In the genomic region with DNA sequence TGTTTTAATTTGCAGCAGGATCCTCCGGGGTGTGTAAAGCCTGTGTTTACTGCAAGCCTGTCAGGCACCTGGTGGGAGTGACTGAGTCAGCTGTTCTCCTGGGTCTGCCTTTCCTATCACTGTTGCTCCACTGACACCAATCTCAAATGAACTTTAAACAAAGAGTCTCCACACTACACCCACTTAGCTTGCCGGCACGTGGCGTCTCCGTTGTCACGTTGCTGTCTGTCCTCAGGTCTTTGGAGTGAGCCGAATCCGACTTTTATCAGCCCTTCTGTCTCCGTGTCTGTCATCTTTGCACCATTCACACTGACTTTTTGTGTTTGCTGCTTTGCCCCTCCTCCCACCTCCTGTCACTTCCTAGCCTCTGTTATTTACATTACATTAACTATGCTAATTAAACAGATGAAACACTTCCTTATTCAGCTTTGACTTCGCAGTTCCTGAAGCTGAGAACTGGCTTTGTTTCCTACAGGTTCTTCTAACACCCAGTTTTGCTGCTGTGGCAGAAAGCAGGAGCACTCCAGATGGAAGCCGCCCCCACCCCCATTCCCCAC, we compare ENCODE assay signal across 9 mouse cellular contexts. TPM values are rescaled to one million over a fixed set of nuclear protein-coding genes. Genes with fewer than 3 reads are reported as not detected.
DNase-seq lines count a peak whose midpoint lies in the region; ATAC-seq lines count a peak whose summit lies in the region.
"Had no signal": no experiment of that assay in that cellular context is flagged by ENCODE, and none has a peak within 500 bp of the region (broad histone marks: within the 10 kb centered on the region; RNA-seq: fewer than 3 reads in every experiment).

No protein-coding gene starts in this region.

- H3K9ac ChIP-seq in embryonic facial prominence, embryonic 12.5 days, result no peak overlapping the region
- H3K9ac ChIP-seq in hindbrain, embryonic 15.5 days, result no peak overlapping the region
- no peak overlapping the region for H3K9ac ChIP-seq in midbrain, embryonic 12.5 days (replicated peaks)

- H3K36me3 ChIP-seq in embryonic facial prominence, embryonic 12.5 days, result no peaks in the 10 kb centered on the region
- H3K36me3 ChIP-seq in hindbrain, embryonic 15.5 days, result no peaks in the 10 kb centered on the region
- H3K36me3 ChIP-seq in midbrain, embryonic 12.5 days, result no peaks in the 10 kb centered on the region
- H3K36me3 ChIP-seq: G1E had no signal

- no peak for ATAC-seq in embryonic facial prominence, embryonic 12.5 days (ENCODE audit: insufficient number of reproducible peaks, insufficient read depth, low FRiP score, low TSS enrichment)
- ATAC-seq in hindbrain, embryonic 15.5 days (ENCODE audit: low FRiP score, low read depth), result peak; percentile 43; the same call in 1 of the 2 replicates
- ATAC-seq in midbrain, embryonic 12.5 days (ENCODE audit: low FRiP score, low read depth), result peak; percentile 62

- no peak overlapping the region for H3K4me3 ChIP-seq in embryonic facial prominence, embryonic 12.5 days
- peak overlapping the region; percentile 11; the same call in 1 of the 2 replicates for H3K4me3 ChIP-seq in hindbrain, embryonic 15.5 days
- H3K4me3 ChIP-seq in midbrain, embryonic 12.5 days, result no peak overlapping the region

- H3K27me3 ChIP-seq in embryonic facial prominence, embryonic 12.5 days, result 0 out of 2 replicates have a peak, but pooled peaks cover 4% of the 10 kb centered on the region
- no peaks in the 10 kb centered on the region; the same call in 1 of the 2 replicates for H3K27me3 ChIP-seq in hindbrain, embryonic 15.5 days
- H3K27me3 ChIP-seq in midbrain, embryonic 12.5 days, result peaks cover 29% of the 10 kb centered on the region

- WGBS in embryonic facial prominence, embryonic 12.5 days, result 8% methylated on average over 11 of the region's 11 CpGs
- WGBS in hindbrain, embryonic 15.5 days, result 2% methylated on average over 11 of the region's 11 CpGs
- WGBS in midbrain, embryonic 12.5 days, result 4% methylated on average over 11 of the region's 11 CpGs

- intact Hi-C loops in left cerebral cortex, postnatal 36 days (cut with DNase I), result no loop called here

- no peak overlapping the region for H3K27ac ChIP-seq in embryonic facial prominence, embryonic 12.5 days
- no peak overlapping the region for H3K27ac ChIP-seq in hindbrain, embryonic 15.5 days (replicated peaks)
- no peak overlapping the region for H3K27ac ChIP-seq in midbrain, embryonic 12.5 days (replicated peaks)

- H3K4me2 ChIP-seq in embryonic facial prominence, embryonic 12.5 days (replicated peaks), result peak overlapping the region; percentile 21; the same call in 1 of the 2 replicates
- peak overlapping the region; percentile 32 for H3K4me2 ChIP-seq in hindbrain, embryonic 15.5 days
- peak overlapping the region; percentile 32 for H3K4me2 ChIP-seq in midbrain, embryonic 12.5 days (replicated peaks)

- no peaks in the 10 kb centered on the region for H3K9me3 ChIP-seq in embryonic facial prominence, embryonic 12.5 days
- H3K9me3 ChIP-seq in hindbrain, embryonic 15.5 days, result no peaks in the 10 kb centered on the region
- no peaks in the 10 kb centered on the region for H3K9me3 ChIP-seq in midbrain, embryonic 12.5 days
- H3K9me3 ChIP-seq: G1E had no signal

- DNase-seq in gastrocnemius, postnatal 25 days, result peak; percentile 18
- no peak for DNase-seq in gastrocnemius, postnatal 10 days
- DNase-seq in left cerebral cortex, postnatal 36 days (ENCODE audit: low spot score in 2 of 2), result peak; percentile 30 to 37
- DNase-seq in spleen, postnatal 36 days (ENCODE audit: low spot score in 2 of 2), result peak; percentile 70 to 78
- DNase-seq in cerebellum, postnatal 25 days, result no peak

- H3K4me1 ChIP-seq in embryonic facial prominence, embryonic 12.5 days, result peaks cover 6% of the 10 kb centered on the region; the same call in 1 of the 2 replicates
- H3K4me1 ChIP-seq in hindbrain, embryonic 15.5 days (replicated peaks), result peaks cover 34% of the 10 kb centered on the region
- peaks cover 34% of the 10 kb centered on the region for H3K4me1 ChIP-seq in midbrain, embryonic 12.5 days

RNA-seq across cellular contexts. Expression of gene Znrf2, which starts 56.7 kb away (rescaled TPM):
- total RNA-seq in gastrocnemius, postnatal 25 days (2021), result 10 to 100 TPM; 11.5 to 13.1 TPM
- total RNA-seq in gastrocnemius, postnatal 10 days (2021), result 10 to 100 TPM; 10.2 to 10.4 TPM
- polyA plus RNA-seq in embryonic facial prominence, embryonic 12.5 days (2016; fragmentation: Nextera tagmentation; extraction: Ambion mirVana), result 3.0 and 3.4 TPM in 2 replicates
- polyA plus RNA-seq in hindbrain, embryonic 15.5 days (2015; fragmentation: Nextera tagmentation; extraction: Ambion mirVana), result 4.7 and 5.5 TPM in 2 replicates
- 10 to 100 TPM; 14.3 to 15.9 TPM for total RNA-seq in left cerebral cortex, postnatal 36 days (2021)
- 3.6 and 4.4 TPM in 2 replicates for polyA plus RNA-seq in midbrain, embryonic 12.5 days (2016; fragmentation: Nextera tagmentation; extraction: Ambion mirVana)

Comparison
In these comparisons a context has a peak if more than half of its experiments do, and no peak if none do; other contexts are left out.
1. DNase-seq: peak in gastrocnemius, postnatal 25 days (single experiment), left cerebral cortex, postnatal 36 days (2 of 2) and spleen, postnatal 36 days (2 of 2); none in gastrocnemius, postnatal 10 days (single experiment) and cerebellum, postnatal 25 days (0 of 2).
2. Peak in every context shown above with its lines, with median percentiles within 50 percentile points of each other: H3K4me2 ChIP-seq.